Mouse (Mus musculus) mesoderm, embryonic 11.5 days (tissue): ENCODE measurements around the gene Apod.
"Not testable (repeated sequence)": the region's sequence is repeated elsewhere in the genome, so short reads cannot be mapped to it uniquely, and the experiment has no call there.

Source experiments
- DNase-seq: peaks from one replicate; pipeline ENCODE4 v3.0.0-alpha.2; 2012; ENCODE audit warnings: low read depth, low spot score

Apod gene

DNA sequence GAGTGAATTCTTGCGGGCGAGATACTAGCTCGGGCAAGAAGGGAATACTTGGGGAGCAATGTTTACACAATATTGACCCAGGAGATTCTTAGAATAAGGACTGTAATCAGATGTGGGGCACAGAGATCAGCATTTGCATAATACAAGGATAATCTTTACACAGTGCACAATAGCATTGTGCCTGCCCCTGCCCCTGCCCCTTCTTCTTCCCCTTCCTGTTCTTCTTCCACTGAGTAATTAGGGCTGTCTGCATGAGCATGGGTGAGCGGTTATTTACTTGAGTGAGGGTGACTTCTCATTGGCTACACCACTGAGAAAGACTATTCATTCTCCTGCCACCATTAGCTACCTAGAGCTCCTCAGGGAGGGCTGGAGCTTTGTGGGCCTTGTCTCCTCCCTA, 6.9 kb upstream of the Apod start:
- no peak for DNase-seq

GRCm38 (mm10) chr16:31320954-31321353, 6.3 kb upstream of the Apod start:
- no peak for DNase-seq

DNA sequence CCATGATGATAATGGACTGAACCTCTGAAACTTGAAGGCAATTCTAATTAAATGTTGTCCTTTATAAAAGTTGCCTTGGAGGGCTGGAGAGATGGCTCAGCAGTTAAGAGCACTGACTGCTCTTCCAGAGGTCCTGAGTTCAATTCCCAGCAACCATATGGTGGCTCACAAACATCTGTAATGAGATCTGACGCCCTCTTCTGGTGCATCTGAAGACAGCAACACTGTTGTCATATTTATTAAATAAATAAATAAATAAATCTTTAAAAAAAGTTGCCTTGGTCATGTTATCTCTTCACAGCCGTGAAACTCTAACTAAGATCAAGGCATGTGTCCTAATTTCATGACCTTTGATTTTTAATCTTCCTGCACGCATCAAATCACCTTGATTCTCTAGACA, 5.1 kb upstream of the Apod start:
- not testable (repeated sequence) for DNase-seq

DNA sequence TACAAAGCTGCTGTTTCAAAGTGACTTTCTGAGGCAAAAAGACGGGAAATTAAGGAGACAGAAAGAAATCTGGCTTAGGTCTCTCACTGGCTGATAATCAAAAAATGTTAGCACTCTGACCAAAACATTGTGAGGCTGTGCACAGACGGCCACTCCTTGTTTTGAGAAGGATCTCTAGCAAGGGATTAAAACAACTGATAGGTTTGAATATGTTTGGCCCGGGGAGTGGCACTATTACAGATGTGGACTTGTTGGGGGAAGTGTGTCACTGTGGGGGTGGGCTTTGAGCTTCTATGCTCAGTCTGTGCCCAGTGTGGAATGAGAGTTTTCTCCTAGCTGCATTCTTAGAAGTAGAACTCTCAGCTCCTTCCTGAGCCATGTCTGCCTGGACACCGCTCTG, 4.7 kb upstream of the Apod start:
- no peak for DNase-seq

DNA sequence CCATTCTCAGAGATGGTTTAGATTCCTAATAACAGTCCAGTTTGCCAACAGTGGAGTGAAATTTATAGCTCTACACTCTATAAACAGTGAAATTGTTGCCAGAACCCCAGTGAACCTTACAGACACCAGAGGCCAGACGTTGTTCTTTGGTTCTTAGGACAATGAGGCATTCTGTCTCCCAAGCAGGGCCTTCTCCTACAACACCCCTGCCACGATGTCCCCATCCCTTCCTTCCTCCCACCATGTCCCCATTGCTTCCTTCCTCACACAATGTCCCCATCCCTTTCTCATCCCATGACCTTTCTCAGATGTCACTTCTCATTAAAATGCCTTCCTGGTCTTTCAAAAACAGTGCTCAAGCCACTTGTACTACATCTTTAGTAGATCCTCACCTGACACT, 3.8 kb upstream of the Apod start:
- no peak for DNase-seq

DNA sequence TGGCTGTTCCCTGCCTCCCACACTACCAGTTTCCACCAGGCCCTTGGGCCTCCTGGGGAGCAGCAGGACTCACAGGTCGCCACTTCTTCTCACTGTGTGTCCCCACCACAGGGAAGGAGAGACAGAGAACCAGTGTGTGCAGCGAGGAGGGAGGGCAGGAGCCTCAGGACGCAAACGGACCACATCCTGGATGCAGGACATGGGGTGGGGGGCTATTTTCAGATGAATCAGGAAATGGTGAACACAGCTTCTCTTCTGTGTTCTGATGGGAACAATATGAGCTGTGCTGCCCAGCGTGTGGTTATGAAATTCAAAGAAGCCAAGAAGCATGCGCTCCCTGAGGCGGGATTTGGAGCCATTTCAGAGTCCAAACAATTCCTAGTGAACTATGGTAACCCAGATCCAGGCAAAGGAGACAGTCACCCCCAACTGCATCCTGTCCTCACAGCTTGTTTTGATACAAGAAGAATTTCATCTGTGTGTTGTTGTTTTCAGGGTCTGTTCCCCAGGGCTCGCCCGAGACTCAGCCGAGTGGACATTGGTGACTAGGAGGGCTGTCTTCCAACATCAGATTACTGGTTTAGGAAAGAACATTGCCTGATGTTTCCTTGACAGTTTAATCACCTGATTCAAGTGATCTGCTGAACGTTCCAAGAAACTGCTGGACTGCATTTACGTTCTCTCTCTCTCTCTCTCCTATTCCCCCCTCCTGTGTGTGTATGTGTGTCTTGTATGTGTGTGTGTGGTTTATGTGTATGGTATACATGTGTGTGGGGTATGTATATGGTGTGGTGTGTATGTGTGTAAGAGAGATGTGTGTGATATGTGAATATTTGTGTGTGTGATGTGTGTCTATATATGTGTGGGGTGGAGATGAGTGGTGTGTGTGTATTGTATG, 1.9 kb upstream of the Apod start:
- not testable (repeated sequence) for DNase-seq

- no peak for DNase-seq
Measured at GRCm38 (mm10) chr16:31315294-31315693, 686 bp upstream of the Apod start.

DNA sequence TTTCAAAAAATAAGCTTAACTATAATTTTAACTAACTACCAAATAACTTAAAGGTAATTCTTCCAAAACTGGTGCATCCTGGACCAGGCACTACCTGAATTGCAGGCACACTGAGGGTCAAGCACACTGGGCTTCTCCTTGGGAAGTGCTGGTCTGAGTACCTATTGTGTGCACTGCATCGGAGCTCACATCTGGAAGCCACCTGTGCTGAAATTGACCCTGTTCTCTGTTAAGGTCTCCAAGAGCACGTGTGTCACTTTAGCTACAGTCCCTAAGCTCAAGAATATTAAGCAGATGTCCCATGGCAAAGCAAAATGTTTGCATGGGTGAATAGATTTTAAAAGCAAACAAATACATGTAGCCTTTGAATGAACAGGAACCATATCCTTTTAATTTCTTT, 997 bp downstream of the Apod start:
- DNase-seq, result peak; percentile 49

GRCm38 (mm10) chr16:31312296-31312695, 2.3 kb downstream of the Apod start:
- no peak for DNase-seq

DNA sequence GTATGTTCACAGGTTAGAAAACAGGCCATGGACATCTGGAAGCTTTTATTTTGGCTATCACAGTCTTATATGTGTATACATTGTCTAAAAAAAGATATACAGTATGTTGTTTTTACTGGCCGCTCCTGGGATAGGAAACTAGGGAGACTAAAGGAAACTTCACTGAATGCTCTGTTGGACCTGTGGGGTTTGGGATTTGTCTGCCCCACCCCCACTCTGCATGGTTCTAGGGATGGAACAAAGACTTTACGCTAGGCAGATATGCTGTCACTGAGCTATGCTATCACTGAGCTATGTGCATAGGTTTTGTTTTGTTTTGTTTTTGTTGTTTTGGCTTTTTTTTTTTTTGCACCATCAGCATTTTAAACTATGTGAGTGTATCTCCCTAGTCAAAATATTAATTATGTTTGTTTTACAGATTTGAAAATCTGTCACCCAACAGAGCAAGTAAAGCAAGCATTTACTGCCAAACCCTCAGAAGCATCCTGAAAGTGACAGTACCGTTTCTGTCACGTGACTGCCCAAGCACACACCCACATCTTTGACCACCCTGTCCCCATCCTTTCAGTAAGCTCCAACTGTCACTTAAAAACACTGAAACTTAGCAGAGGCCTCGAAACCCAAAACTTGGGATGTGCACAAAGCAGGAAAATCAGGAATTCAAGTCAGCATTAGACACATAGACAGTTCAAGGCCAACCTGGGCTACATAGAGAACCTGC, 9.2 kb downstream of the Apod start:
- DNase-seq, result no peak

- no peak for DNase-seq
Measured at GRCm38 (mm10) chr16:31303276-31303675, 11.3 kb downstream of the Apod start.

GRCm38 (mm10) chr16:31300883-31301532, 13.6 kb downstream of the Apod start:
- DNase-seq, result no peak

DNA sequence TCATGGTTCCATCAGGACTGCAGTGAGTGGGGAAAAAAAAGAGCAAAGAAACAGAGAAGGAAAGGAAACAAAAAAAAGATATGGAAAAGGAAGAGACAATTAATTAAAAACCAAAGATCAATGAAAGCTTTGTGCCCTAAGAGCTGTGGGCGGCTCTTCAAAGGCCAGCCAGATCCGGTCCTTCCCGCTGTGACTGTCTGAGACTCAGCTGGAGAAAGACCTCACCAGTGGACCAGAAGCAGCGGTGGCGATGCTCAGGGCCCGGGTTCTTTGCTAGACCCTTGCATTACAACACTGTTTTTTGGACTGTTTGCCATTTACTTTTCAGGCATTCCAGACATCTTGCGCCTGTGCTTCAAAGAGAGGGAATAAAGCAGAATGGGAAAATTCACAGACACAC, 14.1 kb downstream of the Apod start:
- no peak for DNase-seq

GRCm38 (mm10) chr16:31299960-31300353, 14.7 kb downstream of the Apod start:
- DNase-seq, result no peak

GRCm38 (mm10) chr16:31299164-31299959, 15.2 kb downstream of the Apod start:
- no peak for DNase-seq

DNA sequence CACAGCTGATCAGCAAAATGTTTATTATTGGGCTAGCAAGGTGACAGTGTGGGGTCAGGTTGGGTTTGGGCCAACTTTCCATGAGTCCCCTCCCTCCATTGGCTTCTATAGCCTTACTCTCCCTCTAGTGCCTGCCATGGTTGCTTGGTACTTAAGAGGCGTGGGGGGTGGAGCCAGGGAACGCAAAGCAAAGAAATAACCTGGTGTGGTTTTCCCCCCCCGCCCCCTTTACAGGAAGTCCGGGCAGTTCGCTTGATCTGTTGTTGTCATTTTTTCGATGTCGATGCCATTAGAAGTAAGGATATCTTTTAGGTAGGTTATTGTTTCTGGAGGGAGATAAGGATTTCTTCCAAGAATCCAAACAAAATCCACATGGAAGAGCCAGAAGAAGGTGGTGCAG, 17.5 kb downstream of the Apod start:
- no peak for DNase-seq

DNA sequence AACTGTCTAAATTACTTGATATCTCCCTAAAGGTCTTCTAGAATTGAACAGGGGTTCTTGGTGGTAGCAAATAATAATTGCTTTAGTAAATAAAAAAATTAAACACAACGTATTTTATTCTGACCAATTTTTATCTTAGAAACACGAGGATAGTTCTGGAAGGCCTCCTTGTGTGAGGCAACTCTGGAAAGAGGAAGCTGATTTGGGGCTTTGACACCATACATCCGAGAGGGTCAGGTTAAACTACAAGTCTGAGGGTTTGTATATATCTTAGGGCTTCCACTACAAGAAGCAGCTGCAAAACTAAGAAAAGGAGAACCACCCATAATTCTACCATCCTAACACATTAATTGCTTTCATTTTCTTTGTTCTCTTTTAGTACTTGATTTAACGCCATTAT, 20.8 kb downstream of the Apod start:
- DNase-seq, result no peak

GRCm38 (mm10) chr16:31290751-31291365, 23.8 kb downstream of the Apod start:
- DNase-seq, result no peak

DNA sequence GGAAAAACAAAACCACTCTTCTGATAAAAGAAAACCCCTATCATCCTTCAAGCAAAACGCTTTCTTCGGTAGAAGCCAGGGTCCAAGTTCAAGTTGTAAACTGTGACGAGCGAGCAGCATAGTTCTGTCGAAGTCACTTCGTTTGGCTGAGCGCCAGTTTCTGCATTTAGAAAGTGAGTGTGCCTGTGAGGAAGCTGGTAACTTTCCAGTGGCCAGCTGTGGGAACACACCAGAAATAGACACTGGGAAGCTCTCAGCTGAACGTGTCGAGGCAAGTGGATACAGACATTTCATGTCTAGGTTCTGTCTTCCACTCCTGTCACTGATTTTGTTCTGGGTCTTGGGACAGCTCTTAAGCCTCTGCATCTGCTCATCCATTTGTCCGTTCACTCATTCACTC, 24.3 kb downstream of the Apod start:
- DNase-seq, result no peak

DNA sequence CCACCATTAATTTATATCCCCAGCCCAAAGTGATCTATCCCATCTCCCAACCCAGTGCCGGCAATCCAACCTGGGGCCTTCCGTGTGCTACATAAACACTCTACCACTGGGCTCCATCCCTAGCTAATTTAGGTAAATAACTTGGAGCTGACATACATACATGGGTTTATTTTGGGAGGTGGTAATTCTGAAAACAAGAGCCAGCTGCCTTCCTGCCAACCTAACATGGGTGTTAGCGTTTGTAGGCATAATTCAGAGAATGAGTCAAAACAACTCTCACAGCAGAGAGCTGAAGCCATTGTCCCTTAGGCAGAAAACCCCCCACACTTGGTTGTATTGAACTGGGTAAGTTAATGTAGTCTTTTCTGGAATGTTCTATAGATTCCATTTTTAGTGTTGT, 26.9 kb downstream of the Apod start:
- DNase-seq, result no peak

DNA sequence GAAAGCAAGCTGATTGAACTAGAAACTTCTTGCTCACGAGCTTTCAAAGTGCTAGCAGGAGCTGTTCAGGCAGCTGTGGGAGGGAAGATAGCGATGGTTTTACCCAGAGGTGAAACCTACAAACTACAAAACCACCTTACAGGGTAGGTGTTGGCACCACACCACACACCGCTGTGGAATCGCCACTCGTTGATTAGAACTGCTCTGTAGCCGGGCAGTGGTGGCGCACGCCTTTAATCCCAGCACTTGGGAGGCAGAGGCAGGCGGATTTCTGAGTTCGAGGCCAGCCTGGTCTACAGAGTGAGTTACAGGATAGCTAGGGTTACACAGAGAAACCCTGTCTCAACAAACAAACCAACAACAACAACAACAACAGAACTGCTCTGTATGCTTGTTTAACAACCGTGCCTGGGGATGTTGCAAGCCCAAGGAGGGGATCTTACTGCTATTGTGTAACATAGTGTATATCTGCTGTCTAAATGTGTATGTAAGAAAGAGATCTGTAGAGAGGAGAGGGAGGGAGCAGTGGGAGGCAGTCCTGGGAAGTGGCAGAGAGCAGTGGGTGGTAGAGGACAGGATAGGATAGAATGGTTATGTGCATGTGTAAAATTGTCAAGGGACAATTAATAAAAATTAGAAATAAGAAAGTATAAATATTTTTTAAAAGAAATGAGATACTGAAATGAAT, 27.7 kb downstream of the Apod start:
- no peak for DNase-seq
